Mouse (Mus musculus) right cerebral cortex, postnatal 10 days (tissue): ENCODE measurements around the gene Gm20503.

Experiments
- DNase-seq, 2 experiments: peaks; one replicate each; pipeline ENCODE4 v3.0.0; 2021; ENCODE audit warnings: low spot score in 2 of 2

The Gm20503 gene

GRCm38 (mm10) chr4:59002948-59003805, at the start of gene Gm20503:
Gm20503 (plus strand) TSS chr4:59003210.
- peak; percentile 93 to 95 for DNase-seq

GRCm38 (mm10) chr4:58961719-58962118, 41.3 kb upstream of the Gm20503 start:
- no peak for DNase-seq

- no peak for DNase-seq
These were observed 39.7 kb upstream of the Gm20503 start for GRCm38 (mm10) chr4:58963271-58963670.

- DNase-seq: no peak
These were observed 37.9 kb upstream of the Gm20503 start for GRCm38 (mm10) chr4:58965136-58965535.

- no peak for DNase-seq
These were observed 32.3 kb upstream of the Gm20503 start for GRCm38 (mm10) chr4:58970678-58971077.

- DNase-seq: no peak
These were observed 27.3 kb upstream of the Gm20503 start for GRCm38 (mm10) chr4:58975711-58976110.

- no peak for DNase-seq
These were observed 21.6 kb upstream of the Gm20503 start for GRCm38 (mm10) chr4:58981421-58981820.

- no peak for DNase-seq
These were observed 20.2 kb upstream of the Gm20503 start for GRCm38 (mm10) chr4:58982806-58983205.

GRCm38 (mm10) chr4:58985157-58985648, 17.8 kb upstream of the Gm20503 start:
- DNase-seq: peak; percentile 73 to 84

GRCm38 (mm10) chr4:58986540-58987190, 16.3 kb upstream of the Gm20503 start, which contains the start of gene Ptgr1:
Ptgr1 (minus strand) TSS chr4:58987119.
- DNase-seq: peak; percentile 88 to 90

- no peak for DNase-seq
These were observed 13.6 kb upstream of the Gm20503 start for GRCm38 (mm10) chr4:58989303-58989898.

GRCm38 (mm10) chr4:58990609-58991434, 12.2 kb upstream of the Gm20503 start:
- DNase-seq: no peak

- no peak for DNase-seq
These were observed 10.8 kb upstream of the Gm20503 start for GRCm38 (mm10) chr4:58992195-58992594.

GRCm38 (mm10) chr4:58994762-58995161, 8.2 kb upstream of the Gm20503 start, which contains the start of gene Dnajc25:
Dnajc25 (plus strand) TSS chr4:58995062.
- DNase-seq: no peak

GRCm38 (mm10) chr4:58995251-58995693, 7.7 kb upstream of the Gm20503 start:
- DNase-seq: no peak

- DNase-seq: no peak
These were observed 5.9 kb upstream of the Gm20503 start for GRCm38 (mm10) chr4:58997081-58997480.

GRCm38 (mm10) chr4:58998688-58999087, 4.3 kb upstream of the Gm20503 start:
- no peak for DNase-seq

- DNase-seq: peak; percentile 80 to 87
These were observed 3.3 kb upstream of the Gm20503 start for GRCm38 (mm10) chr4:58999686-59000085.

- no peak for DNase-seq
These were observed 2.4 kb upstream of the Gm20503 start for GRCm38 (mm10) chr4:59000614-59001013.

GRCm38 (mm10) chr4:59003806-59004200, 793 bp downstream of the Gm20503 start:
- DNase-seq: no peak

GRCm38 (mm10) chr4:59006211-59006610, 3.2 kb downstream of the Gm20503 start:
- no peak for DNase-seq
